Mouse (Mus musculus) small intestine, adult 2 months (tissue): ENCODE results near the gene Chd3.

Experiments
- CTCF ChIP-seq: fragments of 200-500 bp; IDR thresholded peaks from 2 replicates; pipeline ENCODE4 v1.5.1; 2012; ENCODE audit warnings: low read depth, mild to moderate bottlenecking, control low read depth, inconsistent platforms, low read length, moderate library complexity, mixed read lengths; ENCODE audit not compliant: insufficient replicate concordance, insufficient read length; ENCODE audit errors: extremely low read depth
- POLR2A ChIP-seq: fragments of 200-500 bp; IDR thresholded peaks from 2 replicates; pipeline ENCODE4 v1.6.1; 2012; ENCODE audit warnings: low read depth, mild to moderate bottlenecking, control low read depth, inconsistent platforms, low read length, moderate library complexity

DNA sequence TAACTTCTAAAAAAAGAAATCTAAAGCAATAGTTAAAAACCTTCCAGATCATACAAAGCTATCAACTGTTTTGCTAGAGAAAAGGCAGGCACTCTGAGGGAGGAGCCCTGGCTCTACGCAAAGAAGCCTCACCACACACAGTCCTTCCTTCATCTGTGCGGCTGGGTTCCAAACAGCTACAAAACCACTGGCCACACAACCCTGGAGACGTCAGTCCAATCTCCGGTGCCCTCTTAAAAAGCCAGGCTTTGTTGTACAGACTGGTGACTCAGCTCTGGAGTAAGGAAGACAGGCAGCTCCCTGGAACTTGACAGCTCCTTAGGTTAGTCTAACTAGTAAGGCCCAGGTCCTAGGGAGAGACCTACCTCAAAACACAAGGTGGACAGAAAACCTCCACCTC, 6.4 kb upstream of the Chd3 start:
- no peak for TF ChIP-seq CTCF
- TF ChIP-seq POLR2A: no peak
